Mouse (Mus musculus) E14TG2a.4 (cell line): ENCODE results near the gene Rassf9.
A peak's percentile ranks its signal among the peaks of the same experiment; 100 is the strongest.

ENCODE experiments used
- CTCF ChIP-seq: conservative IDR thresholded peaks from 2 replicates; pipeline ENCODE4 v1.5.1; 2014; ENCODE audit warnings: low read length
- NANOG ChIP-seq: IDR thresholded peaks from 2 replicates; pipeline ENCODE4 v1.6.1; 2014; ENCODE audit warnings: borderline replicate concordance, low read length, mixed read lengths
- POU5F1 ChIP-seq: IDR thresholded peaks from 2 replicates; pipeline ENCODE4 v1.6.1; 2014; ENCODE audit warnings: low read length, borderline replicate concordance

- TF ChIP-seq CTCF (peak; percentile 71), POU5F1 (no peak), NANOG (no peak)
Observed at GRCm38 (mm10) chr10:102491792-102492191, 20.2 kb upstream of the Rassf9 start.
